Mouse (Mus musculus) forebrain, embryonic 16.5 days (tissue): Measurements from ENCODE around the gene Alg6. TPM values are rescaled to one million over a fixed set of nuclear protein-coding genes. Genes with fewer than 3 reads are reported as not detected.

ENCODE experiments used
- ATAC-seq: fragments of 200-750 bp; cut with Nextera tagmentation; 2 replicates; pipeline ENCODE4 v1.8.0; 2017; ENCODE audit warnings: mild to moderate bottlenecking, moderate library complexity
- H3K27ac ChIP-seq: fragments of 300-500 bp; sonication (generic); 2 replicates; pipeline ENCODE4 v1.5.1; 2014; ENCODE audit warnings: low read length, control low read depth
- H3K27me3 ChIP-seq: fragments of 300-500 bp; sonication (generic); replicated peaks from 2 replicates; pipeline ENCODE4 v1.6.1; 2014; ENCODE audit warnings: low read length; ENCODE audit not compliant: control insufficient read depth, insufficient read depth
- H3K36me3 ChIP-seq: fragments of 300-500 bp; sonication (generic); 2 replicates; pipeline ENCODE4 v1.6.1; 2014; ENCODE audit not compliant: control insufficient read depth, insufficient read depth
- H3K4me1 ChIP-seq: fragments of 300-500 bp; sonication (generic); replicated peaks from 2 replicates; pipeline ENCODE4 v1.6.1; 2014; ENCODE audit warnings: low read length; ENCODE audit not compliant: control insufficient read depth, insufficient read depth
- H3K4me2 ChIP-seq: fragments of 300-500 bp; sonication (generic); 2 replicates; pipeline ENCODE4 v1.6.1; 2014; ENCODE audit warnings: mild to moderate bottlenecking, low read length, control low read depth
- H3K4me3 ChIP-seq: fragments of 300-500 bp; sonication (generic); replicated peaks from 2 replicates; pipeline ENCODE4 v1.5.1; 2014; ENCODE audit warnings: mild to moderate bottlenecking, low read length, control low read depth
- H3K9ac ChIP-seq: fragments of 300-500 bp; sonication (generic); replicated peaks from 2 replicates; pipeline ENCODE4 v1.6.1; 2014; ENCODE audit warnings: low read depth, low read length, control low read depth
- H3K9me3 ChIP-seq: fragments of 300-500 bp; sonication (generic); 2 replicates; pipeline ENCODE4 v1.6.1; 2016; ENCODE audit warnings: low read length; ENCODE audit not compliant: control insufficient read depth
- WGBS: fragments of 180-500 bp; shearing (Covaris S2); extraction: QIAGEN DNeasy Blood & Tissue Kit; methylation state at CpG from one replicate; pipeline ENCODE4 v1.1.7; 2014; 5-methylcytosine and 5-hydroxymethylcytosine counted together
- polyA plus RNA-seq: library from polyadenylated mRNA; unstranded; fragments of >200 nt; fragmentation: Nextera tagmentation; extraction: Ambion mirVana; gene quantifications from 2 replicates; pipeline ENCODE4 v1.2.1, GENCODE M21; 2015

Gene Alg6
- 9.1 and 10.7 TPM in 2 replicates for polyA plus RNA-seq

DNA sequence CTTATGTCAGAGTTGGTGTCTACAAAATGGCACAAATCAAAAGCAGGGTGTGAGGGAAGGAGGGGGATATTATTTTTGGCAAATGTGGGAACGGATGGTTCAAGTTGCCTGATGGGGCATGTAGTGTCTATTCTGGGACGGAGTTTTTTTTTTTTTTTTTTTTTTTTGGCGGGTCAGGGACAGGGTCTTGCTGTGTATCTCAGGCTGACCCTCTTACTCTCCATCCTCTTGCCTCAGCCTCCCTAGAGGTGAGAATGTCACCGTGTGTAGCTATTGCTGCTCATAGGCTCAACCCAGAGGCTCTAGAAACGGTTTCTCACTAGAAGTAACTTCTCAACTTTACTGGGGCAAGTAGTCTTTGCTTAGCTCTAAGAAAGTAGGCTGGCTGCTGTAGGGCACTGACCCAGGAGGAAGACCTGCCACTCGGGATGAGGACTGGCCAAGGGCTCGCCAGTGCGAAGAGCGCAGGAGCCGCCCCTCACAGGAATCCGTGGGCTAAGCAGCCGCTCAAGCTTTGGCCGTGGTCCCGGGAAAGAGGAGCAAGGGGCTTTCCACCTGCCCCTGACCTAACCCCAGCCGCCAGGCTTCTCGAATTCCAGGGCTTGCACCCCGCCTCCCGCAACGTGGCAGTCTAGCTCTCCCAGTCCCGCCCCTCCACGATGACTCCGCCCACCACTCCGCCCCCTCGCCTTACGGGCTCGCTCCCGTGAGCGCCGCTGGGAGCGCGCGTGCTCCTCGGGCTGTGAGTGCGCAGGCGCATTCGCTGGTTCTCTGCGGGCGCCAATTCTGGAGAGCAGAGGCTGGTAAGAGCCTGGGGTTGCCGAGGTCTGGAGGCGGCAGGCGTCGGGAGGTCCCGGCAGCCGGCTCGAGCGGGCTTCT lies at the start of gene Alg6:
TSS of gene Alg6 (plus strand) at position 761 of the 879 bp plus-strand sequence.
- Histone ChIP-seq H3K9ac (peak within 1 kb of the TSS; percentile 80), H3K4me2 (peak within 1 kb of the TSS; percentile 75), H3K4me1 (0 out of 2 replicates have a peak, but pooled peaks cover 3% of the 10 kb centered on the region), H3K36me3 (no peaks in the 10 kb centered on the region), H3K9me3 (no peaks in the 10 kb centered on the region), H3K27ac (peak within 1 kb of the TSS; percentile 31; the same call in 1 of the 2 replicates), H3K27me3 (no peaks in the 10 kb centered on the region), H3K4me3 (peak within 1 kb of the TSS; percentile 62)
- ATAC-seq, result peak; percentile 95
- 3% methylated on average over 44 of the region's 46 CpGs for WGBS

DNA sequence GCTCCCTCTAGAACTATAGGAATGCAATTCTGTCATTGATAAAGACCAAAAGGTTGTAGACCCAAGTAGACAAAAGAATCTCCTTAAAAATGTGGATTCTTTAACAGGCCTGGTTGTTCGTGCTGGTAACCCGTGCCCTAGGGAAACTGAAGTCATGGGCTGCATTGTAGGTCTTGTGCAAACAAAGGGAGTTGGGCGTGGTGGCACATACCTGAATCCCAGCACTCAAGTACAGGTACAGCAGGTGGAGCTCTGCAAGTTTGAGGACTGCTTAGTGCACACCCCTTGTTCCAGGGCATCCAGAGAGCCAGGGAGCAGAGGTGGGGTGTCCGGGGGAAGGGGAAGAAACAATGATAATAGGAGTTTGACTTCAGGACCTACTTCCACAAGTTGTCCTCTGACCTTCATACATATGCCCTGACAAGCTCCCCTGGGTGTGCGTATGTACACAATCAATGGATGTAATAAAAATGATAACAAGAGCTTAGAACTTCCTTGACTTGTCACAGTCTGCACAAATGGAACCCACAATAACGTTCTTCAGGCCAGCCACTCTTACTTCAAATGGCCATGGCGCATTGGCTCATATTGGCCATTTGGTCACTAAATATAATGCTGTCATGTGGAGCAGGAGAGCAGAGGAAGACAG lies 45.1 kb upstream of the Alg6 start:
- H3K27me3 ChIP-seq, result peaks cover 4% of the 10 kb centered on the region; the same call in 1 of the 2 replicates
- no peaks in the 10 kb centered on the region for H3K4me1 ChIP-seq
- H3K4me2 ChIP-seq, result no peak overlapping the region
- H3K4me3 ChIP-seq, result no peak overlapping the region
- H3K27ac ChIP-seq, result no peak overlapping the region
- no peaks in the 10 kb centered on the region for H3K9me3 ChIP-seq
- ATAC-seq, result no peak
- WGBS, result 90% methylated on average over 7 of the region's 7 CpGs
- H3K9ac ChIP-seq, result no peak overlapping the region
- H3K36me3 ChIP-seq, result no peaks in the 10 kb centered on the region

- Histone ChIP-seq H3K27me3 (no peaks in the 10 kb centered on the region), H3K36me3 (no peaks in the 10 kb centered on the region), H3K4me3 (no peak overlapping the region), H3K9ac (no peak overlapping the region), H3K27ac (no peak overlapping the region), H3K4me1 (no peaks in the 10 kb centered on the region), H3K9me3 (no peaks in the 10 kb centered on the region), H3K4me2 (no peak overlapping the region)
- no peak for ATAC-seq
Measured at GRCm38 (mm10) chr4:99675191-99675590, 40.3 kb upstream of the Alg6 start.

GRCm38 (mm10) chr4:99683941-99684340 lies 31.5 kb upstream of the Alg6 start:
- H3K9me3 ChIP-seq, result no peaks in the 10 kb centered on the region
- no peak overlapping the region for H3K4me2 ChIP-seq
- no peaks in the 10 kb centered on the region for H3K27me3 ChIP-seq
- H3K4me3 ChIP-seq, result no peak overlapping the region
- 92% methylated on average over 6 of the region's 6 CpGs for WGBS
- no peak overlapping the region for H3K9ac ChIP-seq
- H3K27ac ChIP-seq, result no peak overlapping the region
- no peak for ATAC-seq
- H3K4me1 ChIP-seq, result no peaks in the 10 kb centered on the region
- no peaks in the 10 kb centered on the region for H3K36me3 ChIP-seq

- Histone ChIP-seq H3K4me2 (no peak overlapping the region), H3K36me3 (no peaks in the 10 kb centered on the region), H3K4me3 (no peak overlapping the region), H3K27me3 (no peaks in the 10 kb centered on the region), H3K9ac (no peak overlapping the region), H3K27ac (no peak overlapping the region), H3K4me1 (no peaks in the 10 kb centered on the region), H3K9me3 (no peaks in the 10 kb centered on the region)
- no peak for ATAC-seq
- WGBS, result 70% methylated on average over 5 of the region's 5 CpGs
Measured at GRCm38 (mm10) chr4:99686308-99686707, 29.2 kb upstream of the Alg6 start.

- Histone ChIP-seq H3K36me3 (no peaks in the 10 kb centered on the region), H3K9ac (no peak overlapping the region), H3K27ac (no peak overlapping the region), H3K27me3 (no peaks in the 10 kb centered on the region), H3K9me3 (no peaks in the 10 kb centered on the region), H3K4me1 (0 out of 2 replicates have a peak, but pooled peaks cover 3% of the 10 kb centered on the region), H3K4me3 (no peak overlapping the region), H3K4me2 (no peak overlapping the region)
- WGBS, result 86% methylated on average over 6 of the region's 6 CpGs
- no peak for ATAC-seq
Measured at GRCm38 (mm10) chr4:99712583-99713183, 2.8 kb upstream of the Alg6 start.

GRCm38 (mm10) chr4:99713971-99714370 lies 1.5 kb upstream of the Alg6 start:
- Histone ChIP-seq H3K27me3 (no peaks in the 10 kb centered on the region), H3K4me1 (0 out of 2 replicates have a peak, but pooled peaks cover 3% of the 10 kb centered on the region), H3K9ac (no peak overlapping the region), H3K4me3 (no peak overlapping the region), H3K27ac (no peak overlapping the region), H3K4me2 (no peak overlapping the region), H3K9me3 (no peaks in the 10 kb centered on the region), H3K36me3 (no peaks in the 10 kb centered on the region)
- 87% methylated on average over 6 of the region's 6 CpGs for WGBS
- ATAC-seq, result no peak

- 26% methylated on average over 25 of the region's 25 CpGs for WGBS
- 0 out of 2 replicates have a peak, but pooled peaks cover 3% of the 10 kb centered on the region for H3K4me1 ChIP-seq
- no peaks in the 10 kb centered on the region for H3K27me3 ChIP-seq
- H3K27ac ChIP-seq, result peak overlapping the region; percentile 31; the same call in 1 of the 2 replicates
- no peaks in the 10 kb centered on the region for H3K36me3 ChIP-seq
- H3K4me2 ChIP-seq, result peak overlapping the region; percentile 75
- no peak; the same call in 1 of the 2 replicates for ATAC-seq
- H3K9ac ChIP-seq, result peak overlapping the region; percentile 80
- peak overlapping the region; percentile 62 for H3K4me3 ChIP-seq
- no peaks in the 10 kb centered on the region for H3K9me3 ChIP-seq
Measured at GRCm38 (mm10) chr4:99715783-99716416, 436 bp downstream of the Alg6 start.

GRCm38 (mm10) chr4:99717905-99718304 lies 2.4 kb downstream of the Alg6 start:
- Histone ChIP-seq H3K27ac (no peak overlapping the region), H3K9me3 (no peaks in the 10 kb centered on the region), H3K36me3 (no peaks in the 10 kb centered on the region), H3K4me3 (no peak overlapping the region), H3K27me3 (no peaks in the 10 kb centered on the region), H3K9ac (no peak overlapping the region), H3K4me1 (0 out of 2 replicates have a peak, but pooled peaks cover 3% of the 10 kb centered on the region), H3K4me2 (no peak overlapping the region)
- ATAC-seq, result no peak
- 86% methylated on average over 4 of the region's 4 CpGs for WGBS
